Mouse (Mus musculus) kidney, adult 2 months (tissue): ENCODE results near the gene Lrrc4b. TPM values are rescaled to one million over a fixed set of nuclear protein-coding genes. Genes with fewer than 3 reads are reported as not detected.
A peak's percentile ranks its signal among the peaks of the same experiment; 100 is the strongest.

Source experiments
- DNase-seq: peaks from one replicate; pipeline ENCODE4 v3.0.0; 2021
- H3K27ac ChIP-seq: fragments of 200-500 bp; 2 replicates; pipeline ENCODE4 v1.5.1; 2012; ENCODE audit warnings: low read depth, low read length, control low read depth, inconsistent platforms; ENCODE audit not compliant: insufficient read depth
- H3K27me3 ChIP-seq: fragments of 200-500 bp; replicated peaks from 2 replicates; pipeline ENCODE4 v1.6.1; 2012; ENCODE audit warnings: mild to moderate bottlenecking, moderate library complexity, low read length, inconsistent platforms; ENCODE audit not compliant: control insufficient read depth, insufficient read depth
- H3K36me3 ChIP-seq: fragments of 200-500 bp; 2 replicates; pipeline ENCODE4 v1.6.1; 2012; ENCODE audit warnings: mild to moderate bottlenecking, moderate library complexity, low read length, inconsistent platforms; ENCODE audit not compliant: control insufficient read depth, insufficient read depth
- H3K4me1 ChIP-seq: fragments of 200-500 bp; 2 replicates; pipeline ENCODE4 v1.6.1; 2011; ENCODE audit warnings: low read length; ENCODE audit not compliant: control insufficient read depth, insufficient read depth
- H3K4me3 ChIP-seq: fragments of 200-500 bp; 2 replicates; pipeline ENCODE4 v1.5.1; 2011; ENCODE audit warnings: mild to moderate bottlenecking, low read depth, low read length, control low read depth; ENCODE audit not compliant: insufficient read depth
- CTCF ChIP-seq: fragments of 200-500 bp; conservative IDR thresholded peaks from 2 replicates; pipeline ENCODE4 v1.5.1; 2011; ENCODE audit warnings: low read depth, mild to moderate bottlenecking, control low read depth, low read length, moderate library complexity, mixed read lengths; ENCODE audit not compliant: insufficient read depth, insufficient read length
- POLR2A ChIP-seq: fragments of 200-500 bp; IDR thresholded peaks from one replicate; pipeline ENCODE4 v1.6.1; 2011; ENCODE audit warnings: low read depth, low read length, control low read depth
- WGBS: fragments of 180-500 bp; shearing (Covaris S2); methylation state at CpG from one replicate; pipeline ENCODE4 v1.1.7; 2018; 5-methylcytosine and 5-hydroxymethylcytosine counted together
- polyA plus RNA-seq: library from polyadenylated mRNA; depleted of rRNA; stranded (reverse); fragments of >200 nt; gene quantifications from 2 replicates; pipeline ENCODE4 v1.2.3, GENCODE M21; 2012

Lrrc4b gene
- polyA plus RNA-seq, 1 experiment = 0.52 TPM

GRCm38 (mm10) chr7:44465111-44465510 is 36.3 kb downstream of the Lrrc4b start, which contains the start of gene Aspdh:
Gene Aspdh, plus strand, starts transcription at chr7:44465391.
- H3K36me3 ChIP-seq = no peaks in the 10 kb centered on the region
- TF ChIP-seq POLR2A = peak; percentile 16
- TF ChIP-seq CTCF = no peak
- H3K27me3 ChIP-seq = no peaks in the 10 kb centered on the region
- 51% methylated on average over 2 of the region's 2 CpGs for WGBS
- no peaks in the 10 kb centered on the region for H3K4me1 ChIP-seq
- H3K27ac ChIP-seq = peak within 1 kb of the TSS; percentile 84
- DNase-seq = peak; percentile 90
- H3K4me3 ChIP-seq = peak within 1 kb of the TSS; percentile 51

- H3K27ac ChIP-seq = peak overlapping the region; percentile 84
- peak; percentile 32 for DNase-seq
Observed at GRCm38 (mm10) chr7:44466006-44466887, 37.4 kb downstream of the Lrrc4b start.

GRCm38 (mm10) chr7:44466888-44467311 is 38.1 kb downstream of the Lrrc4b start:
- DNase-seq = no peak
- TF ChIP-seq POLR2A (no peak), CTCF (no peak)
- no peaks in the 10 kb centered on the region for H3K36me3 ChIP-seq
- H3K4me3 ChIP-seq = peak overlapping the region; percentile 51; the same call in 1 of the 2 replicates
- H3K27me3 ChIP-seq = no peaks in the 10 kb centered on the region
- 86% methylated on average over 16 of the region's 16 CpGs for WGBS
- no peak overlapping the region for H3K27ac ChIP-seq
- H3K4me1 ChIP-seq = no peaks in the 10 kb centered on the region

More at GRCm38 (mm10) chr7:44466006-44466887, 37.4 kb downstream of the Lrrc4b start:
- Histone ChIP-seq H3K4me3 (peak overlapping the region; percentile 51), H3K36me3 (no peaks in the 10 kb centered on the region), H3K4me1 (no peaks in the 10 kb centered on the region), H3K27me3 (no peaks in the 10 kb centered on the region)
- no peak for TF ChIP-seq CTCF
- no peak for TF ChIP-seq POLR2A
- 76% methylated on average over 10 of the region's 10 CpGs for WGBS

GRCm38 (mm10) chr7:44467811-44468411 is 39.1 kb downstream of the Lrrc4b start, which contains the start of gene Josd2:
Gene Josd2, plus strand, starts transcription at chr7:44467980.
- WGBS = 1% methylated on average over 42 of the region's 42 CpGs
- peak; percentile 99 for DNase-seq
- H3K36me3 ChIP-seq = no peaks in the 10 kb centered on the region
- no peak within 1 kb of the TSS for H3K27ac ChIP-seq
- no peaks in the 10 kb centered on the region for H3K4me1 ChIP-seq
- TF ChIP-seq POLR2A (no peak), CTCF (no peak)
- peak within 1 kb of the TSS; percentile 67 for H3K4me3 ChIP-seq
- H3K27me3 ChIP-seq = no peaks in the 10 kb centered on the region

GRCm38 (mm10) chr7:44468644-44469285 is 39.9 kb downstream of the Lrrc4b start:
- no peaks in the 10 kb centered on the region for H3K4me1 ChIP-seq
- H3K27ac ChIP-seq = no peak overlapping the region
- no peaks in the 10 kb centered on the region for H3K36me3 ChIP-seq
- H3K27me3 ChIP-seq = no peaks in the 10 kb centered on the region
- TF ChIP-seq CTCF (no peak), POLR2A (no peak)
- no peak for DNase-seq
- 78% methylated on average over 15 of the region's 15 CpGs for WGBS
- H3K4me3 ChIP-seq = peak overlapping the region; percentile 67

- H3K4me1 ChIP-seq = no peaks in the 10 kb centered on the region
- no peaks in the 10 kb centered on the region for H3K27me3 ChIP-seq
- no peaks in the 10 kb centered on the region for H3K36me3 ChIP-seq
- TF ChIP-seq CTCF (no peak), POLR2A (no peak)
- 90% methylated on average over 16 of the region's 16 CpGs for WGBS
- H3K27ac ChIP-seq = no peak overlapping the region
- H3K4me3 ChIP-seq = no peak overlapping the region
- no peak for DNase-seq
Observed at GRCm38 (mm10) chr7:44469677-44470675, 41.2 kb downstream of the Lrrc4b start.
